Mouse (Mus musculus) layer of hippocampus, postnatal 36 days (tissue): Measurements from ENCODE around the gene Spsb3. TPM values are rescaled to one million over a fixed set of nuclear protein-coding genes. Genes with fewer than 3 reads are reported as not detected.

Experiments
- total RNA-seq, 2 experiments: library from RNA; stranded (reverse); gene quantifications; 2 replicates each; pipeline ENCODE4 v1.2.3; 2021

The Spsb3 gene
- total RNA-seq, 2 experiments from 2014 or later: 39.2 to 42.8 TPM

Other genes with a start within 250 kb of the Spsb3 start
- 10 to 100 TPM; 41.1 to 43.3 TPM for gene Slc9a3r2, start 236.3 kb upstream of the Spsb3 start, total RNA-seq
- 1 to 10 TPM; 1.7 to 2.9 TPM for gene Npw, start 228.2 kb upstream of the Spsb3 start, total RNA-seq
- gene Zfp598, start 217.0 kb upstream of the Spsb3 start, total RNA-seq: 10 to 100 TPM; 38.2 to 43.5 TPM
- gene Syngr3, start 196.7 kb upstream of the Spsb3 start, total RNA-seq: 100 to 1,000 TPM; 152 to 165 TPM
- 10 to 100 TPM; 17.0 to 22.7 TPM for gene Gfer, start 190.5 kb upstream of the Spsb3 start, total RNA-seq
- 1 to 10 TPM; 2.5 to 3.0 TPM for gene Noxo1, start 190.4 kb upstream of the Spsb3 start, total RNA-seq
- 10 to 100 TPM; 26.1 to 29.4 TPM for gene Tbl3, start 179.0 kb upstream of the Spsb3 start, total RNA-seq
- gene Rnf151, start 168.6 kb upstream of the Spsb3 start, total RNA-seq: not detected
- 100 to 1,000 TPM; 326 to 349 TPM for gene Rps2, start 168.5 kb upstream of the Spsb3 start, total RNA-seq
- gene Ndufb10, start 162.2 kb upstream of the Spsb3 start, total RNA-seq: 100 to 1,000 TPM; 199 to 228 TPM
- under 1 TPM in 1 of 2 experiments, not detected in 1; 0.56 TPM for gene Rpl3l, start 158.8 kb upstream of the Spsb3 start, total RNA-seq
- 10 to 100 TPM; 42.1 to 45.6 TPM for gene Msrb1, start 150.0 kb upstream of the Spsb3 start, total RNA-seq
- gene Hs3st6, start 133.7 kb upstream of the Spsb3 start, total RNA-seq: not detected
- not detected for gene Meiob, start 82.4 kb upstream of the Spsb3 start, total RNA-seq
- gene Hagh, start 46.5 kb upstream of the Spsb3 start, total RNA-seq: 100 to 1,000 TPM; 131 to 134 TPM
- 10 to 100 TPM; 18.3 to 23.0 TPM for gene Fahd1, start 36.3 kb upstream of the Spsb3 start, total RNA-seq
- gene Igfals, start 20.6 kb upstream of the Spsb3 start, total RNA-seq: under 1 TPM in 1 of 2 experiments, not detected in 1; 0.33 TPM
- 10 to 100 TPM; 33.2 to 37.1 TPM for gene Nubp2, start 294 bp upstream of the Spsb3 start, total RNA-seq
- 10 to 100 TPM; 57.5 to 70.4 TPM for gene Eme2, start 8.4 kb downstream of the Spsb3 start, total RNA-seq
- 10 to 100 TPM; 75.3 to 75.9 TPM for gene Mrps34, start 8.5 kb downstream of the Spsb3 start, total RNA-seq
- gene Nme3, start 9.9 kb downstream of the Spsb3 start, total RNA-seq: 10 to 100 TPM; 60.0 to 67.5 TPM
- gene Mapk8ip3, start 50.3 kb downstream of the Spsb3 start, total RNA-seq: 100 to 1,000 TPM; 384 to 406 TPM
- gene Jpt2, start 74.0 kb downstream of the Spsb3 start, total RNA-seq: 1 to 10 TPM; 5.5 to 6.3 TPM
- 10 to 100 TPM; 27.2 to 28.3 TPM for gene Cramp1l, start 129.1 kb downstream of the Spsb3 start, total RNA-seq
- gene Ift140, start 129.4 kb downstream of the Spsb3 start, total RNA-seq: 10 to 100 TPM; 23.8 to 24.0 TPM
- gene Tmem204, start 196.9 kb downstream of the Spsb3 start, total RNA-seq: 1 to 10 TPM; 7.7 to 8.2 TPM
- gene Telo2, start 229.3 kb downstream of the Spsb3 start, total RNA-seq: 10 to 100 TPM; 36.6 to 37.8 TPM
- 1 to 10 TPM; 2.3 to 2.5 TPM for gene Ptx4, start 234.1 kb downstream of the Spsb3 start, total RNA-seq
- gene Clcn7, start 246.7 kb downstream of the Spsb3 start, total RNA-seq: 10 to 100 TPM; 52.3 to 53.0 TPM